Mouse (Mus musculus) stomach, postnatal 0 days (tissue): Measurements from ENCODE around the gene Hpcal1.

Experiments used
- CTCF ChIP-seq: IDR thresholded peaks from 2 replicates; pipeline ENCODE4 v1.5.1; 2016; ENCODE audit warnings: antibody characterized with exemption, low read depth, mild to moderate bottlenecking, moderate library complexity
- EP300 ChIP-seq: optimal IDR thresholded peaks from 2 replicates; pipeline ENCODE3; 2016; ENCODE audit warnings: antibody characterized with exemption

GRCm38 (mm10) chr12:17742571-17743321 lies 52.1 kb downstream of the Hpcal1 start:
- TF ChIP-seq CTCF (no peak), EP300 (no peak)
